Mouse (Mus musculus) olfactory bulb, adult 2 months (tissue): Measurements from ENCODE around the gene Efcab6. TPM values are rescaled to one million over a fixed set of nuclear protein-coding genes. Genes with fewer than 3 reads are reported as not detected.

Experiments used
- H3K27ac ChIP-seq: fragments of 200-500 bp; 2 replicates; pipeline ENCODE4 v1.5.1; 2012; ENCODE audit warnings: low read depth, low read length; ENCODE audit not compliant: insufficient read depth
- H3K4me1 ChIP-seq: fragments of 200-500 bp; 2 replicates; pipeline ENCODE4 v1.6.1; 2012; ENCODE audit warnings: low read length; ENCODE audit not compliant: control insufficient read depth, insufficient read depth
- H3K4me3 ChIP-seq: fragments of 200-500 bp; 2 replicates; pipeline ENCODE4 v1.5.1; 2012; ENCODE audit warnings: mild to moderate bottlenecking, low read depth, low read length, moderate library complexity; ENCODE audit not compliant: insufficient read depth
- CTCF ChIP-seq: fragments of 200-500 bp; IDR thresholded peaks from 2 replicates; pipeline ENCODE4 v1.5.1; 2012; ENCODE audit warnings: low read depth, mild to moderate bottlenecking, low read length, moderate library complexity; ENCODE audit not compliant: insufficient read depth
- POLR2A ChIP-seq: fragments of 200-500 bp; IDR thresholded peaks from 2 replicates; pipeline ENCODE4 v1.6.1; 2012; ENCODE audit warnings: mild to moderate bottlenecking, low read depth, low read length, moderate library complexity; ENCODE audit not compliant: insufficient read depth
- WGBS: fragments of 180-500 bp; shearing (Covaris S2); methylation state at CpG from one replicate; pipeline ENCODE4 v1.1.7; 2018; 5-methylcytosine and 5-hydroxymethylcytosine counted together
- polyA plus RNA-seq: library from polyadenylated mRNA; stranded (reverse); fragments of >200 nt; gene quantifications from 2 replicates; pipeline ENCODE4 v1.2.4, GENCODE M21; 2012; ENCODE audit warnings: low replicate concordance; ENCODE audit not compliant: missing spikeins, insufficient read depth, insufficient read length

The Efcab6 gene
- polyA plus RNA-seq, 1 experiment = not detected

DNA sequence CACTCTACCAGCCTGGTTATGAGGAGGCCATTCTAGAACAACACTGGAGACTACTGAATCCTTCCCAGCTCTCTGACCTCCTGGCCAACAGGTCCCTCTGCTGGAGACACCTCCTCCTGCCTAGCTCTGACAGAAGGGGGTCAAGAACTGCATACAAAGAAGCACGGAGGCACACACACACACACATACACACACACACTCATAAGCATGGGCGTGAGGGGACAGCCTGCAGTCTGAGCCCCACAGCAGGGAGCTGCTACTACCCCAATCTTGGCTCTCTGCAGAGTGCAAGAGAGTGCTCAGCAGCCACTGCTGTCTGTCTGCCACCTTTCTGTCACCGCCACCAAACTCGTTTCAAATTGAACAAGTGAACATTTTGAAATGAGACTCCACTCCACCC is 67.6 kb downstream of the Efcab6 start:
- no peak overlapping the region for H3K27ac ChIP-seq
- TF ChIP-seq POLR2A (no peak), CTCF (no peak)
- WGBS = 22% methylated on average over 4 of the region's 4 CpGs
- peaks cover 15% of the 10 kb centered on the region for H3K4me1 ChIP-seq
- H3K4me3 ChIP-seq = no peak overlapping the region

- TF ChIP-seq POLR2A = no peak
- no peak for TF ChIP-seq CTCF
- H3K27ac ChIP-seq = no peak overlapping the region
- no peak overlapping the region for H3K4me3 ChIP-seq
- peaks cover 15% of the 10 kb centered on the region for H3K4me1 ChIP-seq
- 40% methylated on average over 7 of the region's 7 CpGs for WGBS
Measured at GRCm38 (mm10) chr15:83996864-83997263, 68.3 kb downstream of the Efcab6 start.

GRCm38 (mm10) chr15:83992191-83992590 is 73.0 kb downstream of the Efcab6 start:
- Histone ChIP-seq H3K4me3 (no peak overlapping the region), H3K4me1 (peaks cover 10% of the 10 kb centered on the region), H3K27ac (no peak overlapping the region)
- no peak for TF ChIP-seq POLR2A
- TF ChIP-seq CTCF = no peak
- 90% methylated on average over 15 of the region's 15 CpGs for WGBS

DNA sequence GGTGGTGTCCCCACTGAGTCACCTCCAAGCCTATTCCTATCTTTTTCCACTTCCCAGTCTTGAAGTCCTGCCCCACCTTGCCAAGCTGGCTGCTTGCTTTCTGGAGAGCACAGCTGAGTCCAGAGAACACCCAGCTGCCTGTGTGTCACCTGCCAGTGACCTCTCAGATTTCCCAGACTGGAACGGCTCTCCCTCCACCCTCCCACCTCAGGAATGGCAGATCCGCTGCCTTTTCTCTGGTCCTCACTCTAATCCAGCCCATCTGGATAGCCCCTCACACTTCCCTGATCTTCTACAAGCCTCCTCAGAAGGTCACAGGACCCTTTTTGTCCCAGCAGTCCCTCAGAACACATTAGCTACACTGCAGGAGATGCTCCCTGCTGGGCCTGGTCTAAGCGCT is 73.7 kb downstream of the Efcab6 start:
- no peak overlapping the region for H3K4me3 ChIP-seq
- H3K4me1 ChIP-seq = peaks cover 4% of the 10 kb centered on the region
- TF ChIP-seq CTCF (no peak), POLR2A (no peak)
- H3K27ac ChIP-seq = no peak overlapping the region
- 59% methylated on average over 3 of the region's 3 CpGs for WGBS

DNA sequence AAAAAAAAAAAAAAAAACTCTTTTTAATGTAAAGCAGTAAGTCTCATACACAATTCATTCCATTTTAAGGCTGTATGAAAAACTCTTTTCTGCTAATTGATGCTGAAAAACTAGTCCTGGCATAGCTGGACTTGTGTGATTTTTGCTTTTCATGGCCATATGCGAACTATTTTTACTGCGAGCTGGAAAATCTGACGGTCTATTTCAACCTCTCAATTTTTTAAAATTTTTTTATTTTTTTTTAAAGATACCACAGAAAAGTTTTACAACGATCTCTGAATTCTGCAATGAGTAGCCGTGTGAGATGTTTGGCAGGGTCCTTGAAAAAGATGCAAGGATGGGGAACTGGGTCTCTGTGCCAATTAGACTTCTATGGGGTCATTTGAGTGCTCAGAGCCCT is 75.9 kb downstream of the Efcab6 start:
- WGBS = 87% methylated on average over 5 of the region's 5 CpGs
- peaks cover 3% of the 10 kb centered on the region; the same call in 1 of the 2 replicates for H3K4me1 ChIP-seq
- TF ChIP-seq CTCF (no peak), POLR2A (no peak)
- H3K27ac ChIP-seq = no peak overlapping the region
- no peak overlapping the region for H3K4me3 ChIP-seq

GRCm38 (mm10) chr15:83988087-83988486 is 77.1 kb downstream of the Efcab6 start:
- Histone ChIP-seq H3K27ac (no peak overlapping the region), H3K4me1 (peaks cover 3% of the 10 kb centered on the region; the same call in 1 of the 2 replicates), H3K4me3 (no peak overlapping the region)
- 78% methylated on average over 7 of the region's 7 CpGs for WGBS
- no peak for TF ChIP-seq CTCF
- TF ChIP-seq POLR2A = no peak

DNA sequence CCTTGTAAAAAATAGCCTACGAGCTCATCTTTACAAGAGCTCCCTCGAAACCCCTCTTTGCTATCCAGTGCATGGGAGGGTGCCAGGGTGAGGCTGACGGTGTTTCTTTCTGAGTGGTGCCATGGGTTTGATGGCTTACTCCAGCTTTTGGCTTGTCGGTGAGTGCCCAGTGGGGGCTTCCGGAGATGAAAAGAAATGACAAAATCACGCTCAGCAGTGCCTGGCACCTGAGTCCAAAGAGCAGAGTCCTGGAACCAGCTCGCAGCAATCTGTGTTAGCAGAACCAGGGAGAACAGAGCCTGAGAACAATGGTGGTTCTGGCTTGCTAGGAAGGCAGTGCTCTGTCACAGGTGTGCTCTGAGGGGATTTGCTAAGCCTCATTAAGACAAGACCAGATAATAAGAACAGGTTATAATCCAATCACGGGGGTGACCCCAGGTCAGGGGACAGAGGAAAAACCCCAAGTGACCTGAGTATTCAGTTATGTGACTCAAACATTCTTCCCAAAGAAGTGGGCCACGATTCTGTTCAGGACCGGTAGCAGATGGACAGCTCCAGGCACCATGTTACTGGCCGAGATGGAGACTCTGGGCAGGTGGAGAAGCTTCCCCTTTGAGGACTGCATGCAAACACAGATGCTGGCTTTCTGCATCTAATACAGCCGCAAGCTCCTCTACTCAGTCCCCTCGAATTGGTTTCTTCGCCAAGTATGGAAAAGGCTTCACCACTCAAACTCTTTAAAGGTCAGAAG is 82.8 kb downstream of the Efcab6 start:
- Histone ChIP-seq H3K4me1 (no peaks in the 10 kb centered on the region), H3K27ac (no peak overlapping the region), H3K4me3 (no peak overlapping the region)
- no peak for TF ChIP-seq CTCF
- no peak for TF ChIP-seq POLR2A
- WGBS = 79% methylated on average over 14 of the region's 14 CpGs

GRCm38 (mm10) chr15:83978865-83979264 is 86.3 kb downstream of the Efcab6 start:
- H3K4me1 ChIP-seq = no peaks in the 10 kb centered on the region
- WGBS = 61% methylated on average over 6 of the region's 6 CpGs
- TF ChIP-seq CTCF (no peak), POLR2A (no peak)
- H3K4me3 ChIP-seq = no peak overlapping the region
- H3K27ac ChIP-seq = no peak overlapping the region

- TF ChIP-seq POLR2A (no peak), CTCF (no peak)
- WGBS = 57% methylated on average over 5 of the region's 5 CpGs
- Histone ChIP-seq H3K4me3 (no peak overlapping the region), H3K4me1 (no peaks in the 10 kb centered on the region), H3K27ac (no peak overlapping the region)
Measured at GRCm38 (mm10) chr15:83977108-83977507, 88.1 kb downstream of the Efcab6 start.
